Mouse (Mus musculus): Measurements from ENCODE around the gene Cdc6.

- TF ChIP-seq CTCF (IDR thresholded peaks at IDR 0.05; ENCODE audit: low read depth, low read length): no peak
- TF ChIP-seq POLR2AphosphoS5 (IDR thresholded peaks at IDR 0.05; ENCODE audit: insufficient replicate concordance, low read depth, low read length): no peak
- no peak for TF ChIP-seq GATA1 (IDR thresholded peaks at IDR 0.05; ENCODE audit: borderline replicate concordance, low read length)
Observed at GRCm38 (mm10) chr11:98909654-98910053, 2.1 kb downstream of the Cdc6 start.
